Mouse (Mus musculus): ENCODE measurements at regions not wholly inside any gene's neighbourhood (a gene's known extent, or its start where the extent isn't known, plus 50 kb on each side); places are given as distances from the start of the nearest gene placed in this dataset.

DNA sequence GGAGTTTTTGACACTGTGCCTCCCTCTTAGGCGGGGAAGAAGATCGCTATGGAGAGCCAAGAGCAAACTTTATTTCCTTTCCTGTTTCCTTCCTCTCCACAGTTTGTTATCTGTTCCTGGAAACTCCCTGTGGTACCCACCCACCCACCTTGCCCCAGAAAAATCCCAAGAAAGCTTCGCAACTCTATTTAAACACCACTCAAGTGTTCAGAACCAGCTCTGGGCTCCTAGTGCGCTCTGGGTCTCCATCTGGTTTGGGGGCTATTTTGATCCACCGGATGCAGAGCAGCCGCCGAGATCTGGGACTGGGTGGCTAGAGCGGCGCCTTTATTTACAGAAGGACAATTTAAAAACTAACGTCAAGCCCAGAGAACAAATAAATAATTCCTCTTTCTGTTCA lies 158.6 kb downstream of the Trim29 start:
- DNase-seq, result no peak

DNA sequence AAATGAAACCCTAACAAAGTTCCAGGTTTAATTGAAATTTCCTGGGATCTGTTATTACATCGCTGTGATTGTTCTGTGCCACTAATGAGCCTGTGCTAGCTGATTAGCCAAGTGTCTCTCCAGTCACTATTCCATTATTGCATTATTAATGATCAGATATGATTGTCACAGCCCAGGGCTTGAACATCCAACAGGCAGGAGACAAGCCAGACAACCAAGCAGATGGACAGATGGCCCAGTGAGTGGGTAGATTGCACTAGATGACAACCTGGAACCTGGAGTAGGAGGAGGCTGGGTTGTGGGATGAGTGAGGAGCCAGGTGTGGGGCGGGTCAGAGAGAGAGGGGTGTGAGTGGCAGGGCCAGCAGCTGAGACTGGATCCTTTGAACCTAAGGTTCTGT lies 161.6 kb downstream of the Trim29 start:
- DNase-seq, result no peak

DNA sequence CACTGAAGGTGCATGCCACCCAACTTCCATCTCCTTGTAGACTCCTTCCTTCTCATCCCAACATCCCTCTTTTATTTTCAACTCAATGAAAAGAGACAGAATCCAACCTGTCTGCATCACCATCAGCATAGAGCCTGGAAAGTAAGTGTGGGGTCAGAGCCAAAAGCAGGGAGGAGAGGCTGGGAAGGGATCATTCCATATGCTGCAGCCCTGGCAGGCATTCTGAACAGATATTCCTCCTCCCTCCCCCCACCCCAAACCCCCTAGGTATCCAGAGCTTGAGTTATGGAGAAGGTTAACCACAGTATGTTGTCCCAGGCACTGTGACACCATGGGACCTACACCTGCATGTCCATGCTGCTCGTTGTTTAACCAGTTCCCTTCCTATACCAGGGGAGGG lies 162.5 kb downstream of the Trim29 start:
- DNase-seq, result no peak

DNA sequence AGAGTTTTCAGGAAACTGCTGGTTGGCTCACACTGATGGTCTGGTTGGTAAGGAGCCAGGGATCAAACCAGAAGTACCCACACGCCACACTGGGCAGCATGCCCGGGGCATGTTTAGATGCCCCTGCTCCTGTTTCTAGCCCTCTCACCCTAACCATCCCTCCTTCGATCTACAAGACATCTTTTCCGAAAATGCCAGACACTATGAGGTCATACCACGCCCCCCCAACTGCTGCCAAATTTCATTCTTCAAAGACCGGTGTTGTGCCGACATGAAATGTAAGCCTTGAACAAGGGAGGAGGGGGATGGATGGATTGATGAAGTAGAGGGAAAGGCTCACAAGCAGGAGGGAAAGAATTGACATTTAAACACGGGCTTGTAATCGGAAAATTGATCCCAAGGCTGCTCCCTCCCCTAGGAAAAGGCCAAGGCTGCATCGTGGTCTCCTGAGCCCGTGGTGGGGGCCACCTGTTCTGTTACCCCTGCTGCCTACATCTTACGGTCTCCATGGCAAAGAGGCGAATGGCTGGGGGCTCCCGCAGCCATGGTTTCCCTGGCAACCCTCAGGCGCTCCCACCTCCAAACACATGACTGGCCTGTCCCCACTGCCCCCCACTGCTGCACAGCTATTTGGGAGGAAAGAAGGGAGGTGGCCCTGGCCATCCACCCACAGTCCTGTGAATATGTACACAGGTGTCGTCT lies 163.1 kb downstream of the Trim29 start:
- DNase-seq, result no peak

DNA sequence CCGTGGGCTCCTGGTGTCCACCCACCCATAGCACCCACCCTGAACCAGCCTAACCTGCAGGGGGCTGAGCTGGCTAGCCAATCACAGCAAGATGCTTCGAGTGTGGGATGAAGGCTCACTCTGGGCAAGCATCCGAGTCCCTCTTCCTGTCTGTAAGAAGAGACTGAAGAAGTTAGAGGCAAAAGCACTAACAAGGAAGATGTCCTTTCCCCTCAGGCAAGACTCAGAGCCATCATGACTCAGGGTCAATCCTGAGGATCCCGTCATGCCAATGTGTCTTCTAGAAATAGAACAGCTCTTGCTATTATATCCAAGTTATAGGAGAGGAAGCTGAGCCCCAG lies 163.6 kb downstream of the Trim29 start:
- DNase-seq, result no peak

DNA sequence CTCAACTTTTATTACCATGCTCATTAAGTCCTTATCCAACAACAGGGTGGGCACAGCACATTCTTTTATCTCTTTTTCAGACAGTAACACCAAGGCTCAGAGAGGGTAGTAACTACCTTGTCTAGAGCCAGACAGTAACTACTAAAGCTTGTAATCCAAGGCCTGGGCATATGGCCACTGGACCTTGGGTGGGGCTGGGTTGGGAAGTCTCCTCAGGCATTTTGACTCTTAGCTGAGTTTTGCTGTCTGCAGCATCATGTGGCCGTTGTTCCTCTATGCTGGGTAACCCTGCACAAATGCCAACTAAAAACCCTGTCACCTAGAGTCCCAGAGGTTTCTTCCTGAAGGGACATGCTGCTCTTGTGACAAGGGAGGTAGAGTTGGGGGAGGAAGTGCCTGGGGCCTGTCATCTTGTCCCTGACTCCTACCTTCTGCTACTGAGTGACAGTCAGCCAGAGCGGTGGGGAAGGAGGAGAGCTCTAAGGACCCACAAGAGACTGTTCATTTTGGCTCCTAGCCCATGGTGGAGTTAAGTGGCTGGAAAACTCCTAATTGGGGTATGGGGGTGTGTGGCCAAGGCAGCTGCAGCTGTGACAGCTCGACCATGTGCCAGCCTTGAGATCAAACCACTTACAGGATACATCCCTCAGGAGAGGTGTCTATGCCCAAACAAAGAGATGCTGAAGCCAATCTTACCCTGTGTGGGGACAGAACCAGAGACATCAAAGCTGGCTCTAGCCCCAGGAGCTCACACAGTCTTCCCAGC lies 170.4 kb downstream of the Trim29 start:
- no peak for DNase-seq

DNA sequence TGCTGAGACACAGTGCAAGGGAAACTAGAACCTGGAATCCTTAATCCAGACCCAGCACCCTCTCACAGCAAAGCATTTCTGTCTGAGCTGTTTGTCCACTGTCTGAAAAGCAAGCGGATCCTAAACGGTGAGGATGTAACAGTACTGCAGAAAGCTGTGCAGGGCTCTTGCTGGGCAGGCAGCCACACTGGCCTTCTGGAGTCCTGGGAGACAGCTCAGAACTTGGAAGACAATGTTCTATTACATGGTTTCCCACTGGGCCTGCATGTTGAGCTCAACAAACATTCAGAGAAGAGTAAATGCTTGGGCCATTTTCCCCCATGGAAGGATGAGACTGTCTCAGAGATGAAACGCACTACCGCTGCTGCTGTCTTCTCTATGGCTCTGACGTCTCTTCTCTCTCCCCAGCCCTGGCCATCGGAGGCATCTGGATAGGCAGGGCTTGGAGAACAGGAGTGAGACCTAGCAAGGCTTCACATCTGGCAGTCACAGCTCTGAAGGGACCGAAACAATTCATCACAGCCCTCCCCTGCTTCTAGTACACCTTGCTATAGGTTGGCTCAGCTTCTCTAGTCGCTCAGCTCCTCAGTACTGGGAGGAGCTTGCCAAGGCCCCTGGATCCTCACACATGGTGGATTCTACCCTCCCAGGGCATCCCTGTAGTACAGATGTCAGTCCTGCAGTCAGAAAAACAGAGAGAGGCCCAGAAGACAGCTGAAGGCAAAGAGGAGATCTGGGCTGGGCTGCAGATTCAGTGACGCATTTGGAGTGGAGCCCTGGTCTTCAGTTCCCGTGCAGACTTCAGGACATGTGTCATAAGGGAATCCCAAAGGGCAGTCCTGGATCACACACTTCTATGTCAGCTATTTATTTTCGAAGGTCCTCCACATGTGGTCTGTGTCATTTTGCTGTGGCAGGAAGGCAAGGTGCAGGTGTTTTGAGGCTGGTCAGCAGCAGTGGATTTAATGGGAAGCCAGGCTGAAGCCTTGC lies 171.7 kb downstream of the Trim29 start:
- DNase-seq, result no peak

DNA sequence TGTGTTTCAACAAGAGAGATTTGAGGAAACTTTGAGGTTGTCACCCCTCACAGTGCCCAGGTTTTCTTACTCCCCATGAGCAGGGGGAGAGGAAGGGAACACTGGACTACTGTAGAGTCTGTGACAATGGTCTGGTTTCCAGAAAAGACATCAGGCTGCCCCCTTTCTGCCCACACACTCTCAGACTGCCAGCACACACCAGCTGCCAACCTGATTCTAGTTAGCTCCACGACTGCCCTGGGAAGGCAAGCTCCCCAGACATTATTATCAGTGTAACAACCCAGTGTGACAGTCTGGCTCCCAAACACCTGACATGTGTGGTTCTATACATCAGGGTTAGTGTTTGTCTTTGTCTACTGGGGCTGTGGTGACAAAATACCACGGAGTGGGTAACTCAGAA lies 172.5 kb downstream of the Trim29 start:
- no peak for DNase-seq

DNA sequence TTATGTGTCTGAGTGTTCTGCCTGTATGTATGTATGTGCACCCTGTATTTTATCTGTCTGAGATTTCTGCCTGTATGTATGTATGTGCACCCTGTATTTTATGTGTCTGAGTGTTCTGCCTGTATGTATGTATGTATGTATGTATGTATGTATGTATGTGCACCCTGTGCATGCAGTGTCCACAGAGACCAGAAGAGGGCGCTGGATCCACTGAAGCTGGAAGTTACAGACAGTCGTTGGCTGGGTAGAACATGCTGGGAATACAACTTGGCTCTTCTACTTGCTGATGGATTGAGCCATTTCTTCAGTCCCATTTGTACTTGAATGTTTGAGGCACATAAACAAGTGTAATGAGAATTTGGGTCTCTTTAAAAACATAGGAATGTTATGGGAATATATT lies 173.3 kb downstream of the Trim29 start:
- no peak for DNase-seq

DNA sequence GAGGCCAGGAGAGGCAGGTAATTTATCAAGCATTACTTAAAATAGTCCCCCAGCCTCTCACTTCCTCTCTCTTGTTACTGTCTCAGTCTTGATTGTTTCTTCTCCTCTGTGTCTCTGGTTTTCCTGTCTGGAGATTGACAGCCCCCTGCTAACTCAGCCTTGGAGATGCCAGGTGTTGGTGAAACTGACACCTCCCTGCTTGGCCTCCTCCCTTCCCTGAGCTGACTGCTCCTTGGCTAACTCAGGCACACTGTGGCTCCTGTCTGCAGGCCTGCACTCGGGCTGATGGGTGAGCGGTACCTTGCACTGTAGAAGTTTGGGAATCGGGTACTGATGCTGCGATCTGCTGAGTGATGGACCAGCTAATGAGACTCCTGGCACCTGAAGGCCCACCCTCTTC lies 176.1 kb downstream of the Trim29 start:
- no peak for DNase-seq

DNA sequence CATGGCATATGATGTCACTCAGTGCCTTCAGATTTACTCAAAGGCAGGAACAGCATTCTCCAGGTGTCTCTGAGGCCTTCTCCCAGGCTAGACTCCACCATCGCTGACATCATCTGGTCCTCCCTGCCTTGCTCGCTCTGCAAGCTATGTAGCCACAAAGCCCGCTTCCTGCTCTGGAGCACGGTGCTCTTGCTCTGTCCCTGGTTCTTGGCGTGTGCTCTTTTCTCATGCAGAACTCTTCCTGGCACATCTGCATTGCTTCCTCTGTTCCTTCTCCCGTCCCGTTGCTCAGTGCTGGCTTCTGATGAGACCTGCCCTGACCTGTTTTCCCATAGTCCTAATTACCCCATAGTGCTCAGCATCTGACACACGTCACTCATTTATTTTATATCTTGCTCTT lies 178.6 kb downstream of the Trim29 start:
- DNase-seq, result no peak

DNA sequence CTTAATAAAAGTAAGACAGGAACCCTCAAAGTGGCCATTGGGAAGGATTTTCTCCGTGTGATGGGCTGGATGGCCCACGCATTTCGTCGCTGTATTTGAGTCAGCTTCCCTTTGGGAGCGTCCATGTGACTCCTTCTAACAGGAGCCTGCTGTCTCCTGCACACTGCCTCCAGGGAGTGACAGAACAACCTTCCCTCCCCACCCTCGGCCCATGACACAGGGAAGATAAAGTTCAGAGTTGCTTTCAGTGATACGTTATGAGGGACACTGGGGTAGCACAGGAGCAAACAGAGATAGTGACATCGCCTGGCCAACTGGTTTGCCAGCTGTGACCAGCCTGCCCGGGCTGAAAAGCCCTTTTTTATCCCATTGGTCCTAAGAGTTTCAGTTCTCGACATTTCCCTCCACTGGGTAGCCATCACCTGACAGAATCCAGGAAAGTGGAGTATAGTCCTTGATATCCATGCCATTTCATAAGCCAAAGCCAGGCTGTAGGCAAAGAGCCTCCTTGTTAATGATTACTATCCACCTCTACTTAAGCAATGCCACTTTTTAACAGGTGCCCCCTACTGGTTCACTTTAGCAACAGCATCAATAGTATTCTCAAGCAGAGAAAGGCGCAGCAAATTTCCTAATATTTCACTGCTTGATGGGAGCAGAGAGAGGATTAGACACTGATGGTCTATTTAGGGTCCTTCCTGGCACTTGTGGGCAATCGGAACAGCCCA lies 180.5 kb downstream of the Trim29 start:
- peak; percentile 82 for DNase-seq

DNA sequence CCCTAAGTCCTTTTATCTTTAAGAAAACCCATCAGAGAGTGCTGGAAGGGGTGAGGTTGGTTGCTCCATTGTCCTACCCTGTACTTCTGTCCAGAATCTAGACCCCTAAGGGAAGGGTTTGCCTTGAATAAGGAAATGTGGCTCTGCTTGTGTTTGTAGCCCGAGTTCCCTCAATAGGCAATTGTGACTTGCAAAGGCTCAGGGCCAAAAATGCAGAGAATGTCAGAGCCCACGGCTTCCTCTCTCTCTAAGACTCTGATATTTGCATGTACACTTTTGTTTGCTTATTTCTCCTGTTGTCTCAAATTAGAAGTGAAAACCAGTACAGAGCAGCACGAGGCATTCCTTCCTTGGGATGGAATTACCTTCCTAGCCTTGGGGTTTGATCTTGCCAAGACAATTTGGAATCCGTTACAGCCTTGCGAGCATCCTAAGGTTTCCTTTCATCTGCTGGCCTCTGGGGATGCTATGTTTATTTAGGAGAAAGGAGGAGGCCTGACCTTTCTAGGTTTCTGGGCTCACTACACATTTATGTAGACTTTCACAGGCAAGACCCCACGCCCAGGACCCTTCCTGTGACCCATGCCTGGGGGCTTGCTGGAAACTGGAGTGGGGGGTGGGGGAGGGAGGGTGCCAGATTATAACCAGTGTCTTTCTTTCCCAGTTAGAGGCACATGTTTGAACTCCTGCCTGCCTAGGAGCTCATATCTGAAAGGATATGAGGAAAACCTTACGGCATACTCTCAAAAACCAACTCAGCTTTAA lies 181.8 kb downstream of the Trim29 start:
- no peak for DNase-seq

DNA sequence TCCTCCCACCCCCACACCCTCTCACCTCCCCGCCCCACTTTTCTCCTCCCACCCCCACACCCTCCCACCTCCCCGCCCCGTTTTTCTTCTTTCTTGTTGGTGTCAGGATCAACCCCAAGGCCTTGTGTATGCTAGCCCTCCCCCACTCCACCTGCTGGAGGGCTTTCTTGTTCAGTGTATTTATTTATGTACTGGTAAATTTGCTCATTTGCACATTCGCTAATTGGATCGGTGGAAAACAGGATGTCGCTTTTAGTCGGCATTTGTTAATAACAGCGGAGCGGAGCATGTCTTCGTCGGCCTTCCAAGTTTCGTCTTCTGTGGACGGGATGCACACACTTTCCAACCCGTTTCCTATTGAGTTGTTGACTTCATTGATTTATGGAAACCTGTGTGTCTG lies 187.9 kb downstream of the Trim29 start:
- no peak for DNase-seq

DNA sequence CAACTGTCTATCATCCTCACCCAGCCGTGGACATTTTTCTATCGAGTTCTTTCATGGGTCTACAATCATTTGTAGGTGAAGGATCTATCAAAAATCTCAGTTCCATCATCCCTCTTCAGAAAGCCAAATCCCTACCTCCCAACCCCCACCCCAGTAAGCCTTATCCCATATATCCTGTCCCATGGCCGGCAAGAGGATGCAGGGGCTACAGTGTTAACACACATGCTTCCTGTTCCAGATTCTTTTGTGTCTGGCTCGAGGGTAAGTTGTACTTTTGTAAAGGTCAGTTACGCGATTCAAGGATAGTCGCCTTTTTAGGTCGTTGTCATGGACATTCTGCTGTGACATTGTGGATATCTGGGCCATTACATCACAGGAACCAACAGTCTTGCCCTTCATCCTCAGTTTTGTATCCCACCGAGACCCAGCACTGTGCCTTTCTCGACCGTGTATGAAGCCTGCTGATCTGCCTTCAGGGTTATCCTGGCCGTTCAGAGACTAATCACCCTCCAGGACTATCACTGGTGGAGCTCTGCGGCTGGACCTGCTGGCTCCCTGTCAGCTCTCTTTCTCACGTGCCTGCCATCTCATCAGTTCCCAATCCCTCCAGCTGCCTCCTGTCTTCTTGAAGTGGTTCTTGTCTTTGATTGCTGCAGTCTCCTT lies 193.8 kb downstream of the Trim29 start:
- no peak for DNase-seq

DNA sequence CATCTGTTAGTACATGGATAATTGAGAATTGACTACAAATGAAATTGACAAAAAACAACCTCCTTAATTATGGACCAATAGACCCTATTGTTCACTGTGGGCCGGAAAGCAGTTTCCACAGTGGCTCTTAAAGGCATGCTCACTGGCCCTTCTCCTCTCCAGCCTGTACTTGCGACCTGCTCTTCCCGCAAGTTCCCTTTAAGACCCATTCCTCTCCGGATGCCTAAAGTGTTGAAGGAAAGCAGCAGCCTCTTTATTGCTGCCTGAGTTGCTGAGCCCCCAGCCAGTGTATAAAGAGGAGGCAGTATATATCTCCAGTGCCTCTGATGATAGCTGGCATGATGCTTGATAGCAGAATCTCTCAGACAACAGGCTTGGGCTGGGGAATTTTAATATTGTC lies 195.2 kb downstream of the Trim29 start:
- DNase-seq, result no peak

DNA sequence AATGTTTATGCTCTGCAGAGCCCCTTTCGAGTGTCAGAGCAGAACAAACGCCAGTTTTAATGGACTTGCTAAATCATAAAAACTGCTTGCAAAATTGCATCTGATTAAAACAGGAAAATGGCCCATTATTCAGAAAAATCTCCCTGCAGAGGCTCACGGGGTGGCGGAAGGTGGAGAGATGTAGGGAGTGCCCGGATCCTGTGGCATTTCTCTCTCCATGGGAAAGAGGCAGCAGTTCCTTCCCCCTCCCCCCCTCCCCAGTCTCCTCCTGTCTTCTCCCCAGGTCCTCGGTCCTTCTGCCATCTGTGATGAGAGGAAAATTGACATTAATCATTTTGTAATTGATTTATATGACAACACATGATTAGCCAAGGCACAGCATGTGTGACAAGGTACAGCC lies 195.6 kb downstream of the Trim29 start:
- DNase-seq, result no peak

DNA sequence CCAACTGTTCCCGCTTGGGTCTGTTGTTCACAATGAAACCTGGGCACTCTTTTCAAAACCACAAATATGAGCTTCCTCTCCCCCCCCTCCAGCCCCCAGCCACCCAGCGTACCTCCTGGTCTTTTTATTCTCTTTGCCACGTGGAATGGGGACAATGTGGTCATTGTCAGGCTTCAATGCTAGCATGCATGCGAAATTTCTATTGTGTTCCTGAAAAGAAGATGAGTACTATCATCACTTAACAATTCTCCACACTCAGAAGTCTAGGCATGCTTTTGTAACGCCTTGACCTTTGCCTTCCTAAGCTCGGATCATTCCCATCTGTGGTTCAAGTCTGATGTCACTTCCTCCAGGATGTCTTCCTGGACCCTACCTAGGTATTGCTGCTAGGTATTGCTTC lies 202.2 kb downstream of the Trim29 start:
- DNase-seq, result no peak

DNA sequence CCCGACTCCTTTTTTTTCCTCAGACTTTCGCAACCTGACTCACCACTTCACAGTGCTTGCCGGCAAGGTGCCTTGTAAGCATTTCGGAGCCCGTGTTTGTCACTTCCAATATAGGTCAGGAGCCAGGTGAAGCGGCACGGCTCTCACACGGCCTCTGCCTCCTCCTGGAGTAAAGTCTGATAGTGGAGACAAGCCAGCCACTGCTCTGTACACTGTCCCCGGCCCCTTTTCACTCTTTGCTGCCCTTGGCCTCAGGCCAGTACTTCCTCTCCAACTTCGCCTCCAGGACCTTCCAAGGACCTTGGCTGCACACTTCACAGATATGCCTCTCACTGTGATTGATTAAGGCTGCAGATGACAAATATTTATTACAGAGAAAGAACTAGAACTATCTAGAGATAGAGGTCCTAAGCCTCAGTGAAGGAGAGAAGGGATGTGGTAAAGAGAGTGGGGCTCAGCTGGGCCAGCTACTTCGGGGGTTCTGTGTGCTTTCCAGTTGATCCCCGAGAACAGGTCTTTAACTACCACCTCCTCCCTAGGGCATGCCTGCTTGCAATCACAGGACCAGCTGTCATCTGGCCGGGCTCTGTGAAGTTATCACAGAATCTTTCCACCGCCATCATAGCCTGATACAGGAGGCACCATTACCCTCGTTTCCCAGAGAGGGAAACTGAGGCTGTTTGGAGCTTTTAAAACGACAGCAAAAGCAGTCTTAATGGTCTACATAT lies 204.2 kb downstream of the Trim29 start:
- peak; percentile 11 for DNase-seq

DNA sequence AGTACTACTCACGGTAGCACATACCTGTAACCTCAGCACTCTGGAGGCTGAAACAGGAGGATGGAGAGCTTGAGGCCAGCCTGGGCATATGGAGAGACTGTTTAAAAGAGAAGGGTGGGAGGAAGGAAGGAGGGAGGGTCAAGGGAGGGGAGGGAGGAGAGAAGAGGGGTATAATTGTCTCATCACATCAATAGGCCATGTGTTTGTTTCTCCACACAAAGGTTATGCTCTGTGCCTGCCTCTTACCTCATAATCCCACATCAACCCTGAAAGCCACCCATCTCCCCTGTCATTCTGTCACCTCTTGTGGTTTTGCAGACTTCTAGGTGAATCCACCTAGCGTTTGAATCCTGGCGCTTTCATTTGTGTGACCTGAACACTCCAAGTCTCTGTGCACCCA lies 210.3 kb downstream of the Trim29 start:
- no peak for DNase-seq

Data from kidney, adult 9 months (tissue).